Mouse (Mus musculus) frontal cortex, adult 2 months (tissue): ENCODE measurements at regions not wholly inside any gene's neighbourhood (a gene's known extent, or its start where the extent isn't known, plus 50 kb on each side); places are given as distances from the start of the nearest gene placed in this dataset.

ENCODE experiments used
- DNase-seq, 2 experiments: peaks; one replicate each; pipeline ENCODE4 v3.0.0; 2022; ENCODE audit warnings: low spot score in 1 of 2; ENCODE audit errors: extremely low spot score in 1 of 2

DNA sequence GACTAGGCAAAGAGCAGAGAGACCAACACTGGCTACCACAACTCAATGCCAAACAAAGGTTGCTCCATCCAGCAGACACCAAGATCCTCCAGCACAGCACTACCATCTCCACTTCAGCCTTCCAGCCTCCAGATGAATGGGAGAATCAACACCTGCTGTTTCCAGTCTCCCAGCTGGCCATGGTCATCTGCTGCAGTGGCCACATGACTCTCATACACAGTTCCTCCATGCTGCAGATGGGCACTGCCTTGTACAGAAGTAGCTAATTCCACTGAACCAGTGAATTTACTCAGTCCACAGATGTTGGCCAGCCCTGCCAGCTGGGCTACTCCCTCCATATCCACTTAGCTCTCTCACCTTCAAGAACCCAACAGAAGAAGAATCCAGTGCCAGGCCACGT lies 63.0 kb upstream of the Vstm5 start:
- no peak for DNase-seq

DNA sequence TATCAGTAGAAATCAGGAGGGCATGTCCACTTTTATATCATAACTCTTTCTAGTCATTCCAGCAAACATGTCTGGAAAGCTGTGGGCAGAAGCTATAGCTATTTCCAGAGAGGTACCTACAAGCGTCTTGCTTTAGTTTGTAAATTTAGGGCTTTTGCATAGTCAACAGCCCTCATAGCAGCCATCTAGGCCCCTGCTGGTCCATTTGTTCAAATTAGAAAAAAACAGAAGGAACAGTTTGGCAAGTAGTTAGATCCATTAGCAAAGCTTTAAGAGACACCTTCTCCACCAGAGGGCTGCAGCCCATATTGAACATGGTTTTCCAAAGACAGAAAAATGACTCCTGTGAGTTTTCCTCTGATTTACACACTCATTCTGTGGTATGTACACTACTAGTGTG lies 63.4 kb upstream of the Vstm5 start:
- no peak for DNase-seq

DNA sequence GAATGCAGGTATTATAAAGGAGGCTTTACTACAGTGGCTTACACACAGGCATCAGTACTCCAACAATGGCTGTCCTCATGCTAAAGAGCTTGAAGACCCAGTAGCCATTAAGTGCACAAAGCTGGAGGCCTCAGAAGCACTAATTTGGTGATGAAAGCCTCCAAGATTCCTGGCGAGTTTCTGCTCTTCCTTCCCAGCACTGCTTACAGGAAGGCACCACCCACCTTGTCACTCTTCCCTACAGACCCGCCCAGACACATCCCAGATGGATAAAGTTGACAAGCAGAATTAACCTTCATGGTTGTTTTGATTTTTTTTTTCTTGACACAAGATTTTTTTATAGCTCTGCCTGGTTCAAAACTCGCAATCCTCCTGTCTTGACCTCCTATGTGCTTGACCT lies 59.0 kb upstream of the Hephl1 start:
- no peak for DNase-seq

DNA sequence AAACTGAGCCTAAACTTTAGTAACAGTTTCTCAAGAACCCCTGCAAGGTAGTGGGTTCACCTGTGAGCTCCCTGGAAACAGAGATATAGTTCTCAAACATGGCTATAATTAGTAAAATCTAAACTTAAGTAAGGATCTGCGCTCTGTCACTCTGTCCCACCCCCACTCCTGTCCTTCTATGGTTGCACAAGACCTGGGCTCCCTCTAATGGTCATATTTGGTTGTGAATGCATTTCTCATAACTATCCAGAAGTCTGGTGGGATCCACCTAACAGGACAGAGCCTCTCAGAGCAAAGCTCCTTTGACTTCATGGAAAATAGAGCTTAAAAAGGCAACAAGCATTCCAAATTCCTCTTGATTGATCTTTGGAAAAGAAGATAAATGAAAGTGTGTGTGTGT lies 57.8 kb upstream of the Hephl1 start:
- DNase-seq: peak in 1 of 2 experiments; percentile 60

DNA sequence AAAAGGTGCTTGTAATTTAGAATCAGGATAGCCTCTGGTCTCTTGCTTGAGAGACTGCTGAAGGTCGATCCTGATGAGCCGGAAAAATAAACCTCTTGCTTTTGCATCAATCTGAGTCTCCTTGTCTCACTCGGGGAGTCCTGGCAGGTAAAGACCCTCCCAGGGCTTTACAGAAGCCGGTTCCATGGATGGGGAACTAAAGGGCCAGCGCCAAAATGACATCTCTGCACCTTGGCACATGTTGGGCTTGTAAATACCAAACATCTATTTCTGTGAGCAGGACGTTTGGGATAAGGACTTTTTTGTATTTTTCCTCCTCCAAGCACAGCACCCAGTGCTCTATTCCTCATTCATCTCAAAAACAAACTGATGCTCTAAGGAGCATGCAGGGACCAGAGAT lies 57.1 kb upstream of the Hephl1 start:
- no peak for DNase-seq

DNA sequence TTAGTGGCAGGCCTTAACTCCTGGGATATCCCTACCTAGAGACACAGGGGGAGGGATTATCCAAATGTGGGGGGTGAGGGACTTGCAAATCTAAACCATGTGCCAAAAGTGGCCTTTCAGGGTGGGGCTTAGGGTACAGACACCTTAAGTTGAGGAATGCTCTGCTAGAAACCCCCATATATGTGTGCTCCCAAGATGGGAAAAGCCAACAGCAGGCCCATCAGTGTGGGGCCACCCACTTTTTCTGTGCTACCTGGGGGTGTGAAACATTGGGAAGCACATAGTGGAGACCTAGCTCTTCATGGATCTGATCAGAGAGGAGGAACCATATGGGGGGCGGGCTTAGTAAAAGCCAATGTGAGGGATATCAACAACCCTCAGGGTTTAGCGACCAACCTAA lies 55.0 kb upstream of the Hephl1 start:
- DNase-seq: no peak

DNA sequence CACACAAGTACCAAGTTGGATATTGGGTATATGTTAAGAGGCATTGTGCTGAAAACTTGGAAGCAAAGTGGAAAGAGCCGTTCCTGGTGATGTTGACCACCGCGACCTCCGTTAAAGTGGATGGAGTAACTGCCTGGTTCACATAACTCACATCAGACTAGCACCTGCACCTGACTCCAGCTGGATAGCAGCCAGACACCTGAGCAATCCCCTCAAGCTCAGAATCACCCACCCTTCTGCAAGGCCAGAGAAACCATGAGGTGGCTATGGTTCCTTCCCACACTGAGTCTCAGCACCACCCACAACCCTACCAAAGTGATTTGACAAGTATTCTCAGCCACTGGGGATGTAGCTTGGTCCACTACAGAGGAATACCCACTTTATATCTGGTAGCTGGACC lies 54.6 kb upstream of the Hephl1 start:
- no peak for DNase-seq
